Mouse (Mus musculus) right cerebral cortex, postnatal 10 days (tissue): Measurements from ENCODE around the gene Slco3a1.

Experiments
- DNase-seq, 2 experiments: peaks; one replicate each; pipeline ENCODE4 v3.0.0; 2021; ENCODE audit warnings: low spot score in 2 of 2

The Slco3a1 gene

DNA sequence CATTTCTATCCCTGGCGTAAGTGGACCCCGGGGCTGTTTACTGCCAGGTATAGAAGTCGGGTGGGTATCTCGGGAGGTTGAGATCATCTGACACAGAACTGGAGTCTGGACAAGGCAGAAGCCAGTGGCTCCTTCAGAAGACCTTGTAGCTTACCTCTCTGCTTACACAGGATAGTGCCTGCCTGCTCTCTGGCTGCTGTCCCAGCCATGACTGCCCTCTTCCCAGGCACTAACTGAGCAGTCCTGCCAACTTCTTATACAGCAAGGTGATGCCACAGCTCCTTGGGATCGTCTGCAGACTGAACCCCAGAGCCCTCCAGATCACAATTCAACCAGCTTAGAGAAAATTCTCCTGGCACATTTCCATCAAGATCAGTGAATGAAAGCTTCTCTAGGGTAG lies 26.4 kb downstream of the Slco3a1 start:
- no peak for DNase-seq

DNA sequence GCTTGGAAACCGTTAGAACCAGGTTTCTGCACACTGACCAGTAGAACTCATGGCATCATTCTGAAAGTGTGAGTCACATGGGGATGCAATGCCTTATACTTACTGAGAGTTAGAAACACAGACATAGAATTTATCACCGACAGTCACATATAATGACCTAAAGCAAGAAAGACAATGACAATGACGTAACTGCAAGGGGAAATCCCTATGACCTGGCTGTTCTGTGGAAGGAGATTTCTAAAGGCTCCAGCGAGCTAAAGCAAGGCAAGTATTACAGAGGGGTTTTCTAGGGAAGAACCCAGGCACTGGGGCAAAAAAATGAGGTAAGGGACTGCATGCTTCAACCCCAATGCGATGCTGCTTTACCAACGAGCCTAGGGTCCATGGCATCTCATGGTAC lies 26.9 kb downstream of the Slco3a1 start:
- no peak for DNase-seq

DNA sequence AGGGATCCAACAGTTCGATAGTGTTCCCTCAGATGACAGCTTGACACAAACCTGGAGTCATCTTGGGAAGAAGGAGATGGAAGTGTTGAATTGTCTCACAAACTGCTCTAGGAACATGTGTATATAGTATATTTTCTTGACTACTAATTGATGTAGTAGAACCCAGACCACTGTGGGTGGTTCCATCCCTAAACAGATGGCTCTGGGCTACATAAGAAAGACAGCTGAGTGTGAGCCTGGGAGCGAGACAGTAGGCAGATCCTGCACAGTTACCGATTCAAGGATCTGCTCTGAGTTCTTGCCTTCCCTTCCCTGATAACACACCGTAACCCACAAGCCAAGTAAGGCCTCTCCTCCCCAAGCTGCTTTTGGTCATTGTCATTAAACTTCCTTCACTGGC lies 28.6 kb downstream of the Slco3a1 start:
- no peak for DNase-seq

DNA sequence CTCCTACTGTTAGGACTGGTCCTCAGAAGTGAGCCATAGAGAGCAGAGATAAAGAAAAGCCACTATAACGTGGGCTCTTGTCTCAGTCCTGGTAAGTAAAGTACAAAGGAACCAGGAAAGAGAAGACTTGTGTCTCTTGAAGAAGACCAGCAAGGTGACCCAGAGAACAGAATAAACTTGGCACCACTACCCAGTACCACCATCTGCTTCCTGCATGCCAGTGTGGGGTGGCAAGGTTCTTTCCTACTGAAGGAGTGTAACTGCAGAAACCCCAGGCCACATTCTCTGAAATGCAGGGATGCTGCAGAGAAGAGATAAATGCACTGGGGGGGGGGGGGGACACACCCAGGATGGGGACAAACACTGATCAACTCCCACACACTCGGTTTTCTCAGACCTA lies 29.0 kb downstream of the Slco3a1 start:
- no peak for DNase-seq

DNA sequence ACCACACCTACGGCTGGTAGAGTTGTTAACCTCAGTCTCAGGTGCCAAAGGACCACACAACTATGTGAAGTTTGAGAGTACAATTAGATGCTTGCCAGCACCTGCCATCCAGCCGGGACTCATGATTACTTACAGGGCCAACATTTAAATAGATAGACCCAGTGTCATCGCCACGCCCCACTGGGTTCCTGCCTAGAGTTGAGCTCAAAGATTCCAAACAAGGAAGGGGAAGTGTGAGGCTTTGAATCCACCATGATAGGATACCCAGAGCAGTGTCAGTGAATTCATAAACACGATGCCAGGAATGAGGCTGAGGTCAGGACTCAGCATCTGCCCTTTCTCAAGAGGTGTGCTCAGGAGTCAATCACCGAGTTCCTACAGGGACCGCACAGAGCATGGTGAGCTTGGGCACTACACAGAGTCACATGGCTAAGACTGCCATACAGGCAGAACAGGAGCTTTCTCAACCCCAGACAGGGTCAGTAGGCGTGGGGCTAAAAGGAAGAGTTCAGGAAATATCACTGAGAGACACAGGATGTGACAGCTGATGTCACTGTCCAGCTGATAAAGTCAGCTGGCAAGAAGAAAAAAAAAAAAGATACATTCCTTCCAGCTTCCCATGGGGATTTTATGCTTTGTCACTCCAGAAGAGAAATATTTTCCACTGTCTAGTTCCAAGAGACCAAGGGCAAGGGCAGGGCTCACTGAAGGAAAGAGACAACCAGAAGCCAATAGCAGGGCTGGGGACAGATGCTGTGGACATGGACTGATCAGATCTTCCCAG lies 30.2 kb downstream of the Slco3a1 start:
- no peak for DNase-seq

DNA sequence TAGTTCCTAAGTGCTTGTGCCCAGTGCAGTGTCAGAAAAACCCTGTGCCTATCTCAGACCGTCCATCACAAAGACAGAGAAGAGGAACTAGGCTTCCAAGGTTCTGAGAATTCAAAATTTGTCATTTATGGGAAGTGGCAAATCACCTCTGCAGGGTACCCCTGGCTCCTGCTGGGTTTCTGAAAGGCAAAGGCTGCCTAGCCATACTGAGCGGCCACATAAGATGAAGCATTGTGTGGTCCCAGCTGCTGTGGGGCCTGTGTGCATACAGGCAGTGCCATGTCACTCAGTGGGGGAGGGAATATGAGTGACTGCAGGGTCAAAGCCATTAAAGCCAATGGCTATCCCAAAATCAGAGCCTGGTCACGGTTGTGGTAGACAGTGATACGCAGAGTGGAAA lies 31.5 kb downstream of the Slco3a1 start:
- DNase-seq: no peak

DNA sequence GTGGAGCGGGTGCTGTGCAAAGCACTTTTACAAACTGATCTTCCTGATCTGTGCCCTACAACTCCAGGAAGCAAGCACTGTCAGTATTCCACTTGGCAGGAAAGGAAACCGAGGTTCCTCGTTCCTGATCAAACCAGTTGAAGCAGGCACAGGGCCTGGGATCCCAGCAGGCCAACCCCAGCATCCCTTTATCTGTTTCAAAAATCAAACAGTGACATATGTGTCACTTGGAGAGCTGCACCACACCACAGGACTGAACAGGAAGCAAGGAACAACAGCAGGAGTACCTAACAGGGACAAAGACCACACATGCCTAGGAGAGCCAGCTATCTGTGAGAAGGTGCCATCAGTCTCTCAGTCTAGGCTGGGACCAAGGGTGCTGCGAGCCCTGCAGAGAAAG lies 32.3 kb downstream of the Slco3a1 start:
- no peak for DNase-seq

DNA sequence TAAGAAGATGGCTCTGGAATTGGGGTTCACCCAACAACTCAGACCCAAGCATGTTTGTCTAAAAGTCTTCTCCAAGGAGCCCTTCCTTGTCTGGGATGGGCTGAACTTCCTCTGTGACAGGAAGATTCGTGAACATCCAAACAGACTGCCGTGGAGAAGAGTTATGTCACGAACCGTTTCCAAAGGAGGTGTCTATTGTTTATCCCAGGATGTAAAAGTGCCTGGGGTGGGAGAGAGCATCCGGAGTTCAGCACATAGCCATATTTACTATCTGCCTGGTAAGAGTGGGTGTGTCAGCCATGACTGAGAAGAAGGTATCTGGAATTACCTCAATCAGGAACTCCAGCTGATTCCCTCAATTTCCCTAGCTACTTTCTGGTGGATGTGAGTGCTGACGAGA lies 35.2 kb downstream of the Slco3a1 start:
- no peak for DNase-seq

DNA sequence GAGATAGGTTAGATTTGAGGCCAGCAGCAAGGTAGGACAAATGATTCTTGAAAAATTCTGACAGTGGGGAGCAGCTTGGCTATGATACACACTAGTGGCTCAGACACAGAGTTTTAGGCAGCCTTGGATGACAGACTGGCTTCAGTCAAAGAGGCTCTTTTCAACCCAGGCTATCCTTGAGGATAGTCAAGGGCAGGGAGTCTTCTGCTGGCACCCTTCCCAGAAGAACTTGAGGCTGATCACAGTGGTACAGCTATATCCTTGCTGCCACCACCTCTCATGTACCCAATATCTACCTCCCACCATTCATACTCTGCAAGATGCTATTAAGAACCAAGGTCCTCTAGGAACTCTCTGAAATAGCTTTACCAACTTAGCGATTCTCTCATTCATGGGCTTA lies 35.8 kb downstream of the Slco3a1 start:
- DNase-seq: no peak

DNA sequence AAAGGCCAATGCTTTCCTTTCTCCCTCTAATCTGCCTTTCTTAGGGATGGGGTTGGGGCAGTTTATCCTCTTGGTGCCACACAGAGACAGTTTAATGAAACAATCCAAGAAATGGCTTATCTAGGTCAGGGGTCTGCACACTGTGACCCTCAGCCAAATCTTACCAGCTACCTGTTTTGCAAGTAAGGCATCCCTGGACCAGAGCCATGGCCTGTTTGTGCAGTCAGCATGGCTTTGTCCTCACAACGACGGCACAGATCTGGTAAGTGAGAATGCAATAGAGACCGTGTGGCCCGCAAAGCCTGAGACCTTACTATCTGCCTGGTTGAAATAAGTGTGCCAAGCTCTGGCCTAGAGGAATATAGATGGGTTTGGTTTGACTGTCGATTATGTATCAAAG lies 36.3 kb downstream of the Slco3a1 start:
- no peak for DNase-seq

DNA sequence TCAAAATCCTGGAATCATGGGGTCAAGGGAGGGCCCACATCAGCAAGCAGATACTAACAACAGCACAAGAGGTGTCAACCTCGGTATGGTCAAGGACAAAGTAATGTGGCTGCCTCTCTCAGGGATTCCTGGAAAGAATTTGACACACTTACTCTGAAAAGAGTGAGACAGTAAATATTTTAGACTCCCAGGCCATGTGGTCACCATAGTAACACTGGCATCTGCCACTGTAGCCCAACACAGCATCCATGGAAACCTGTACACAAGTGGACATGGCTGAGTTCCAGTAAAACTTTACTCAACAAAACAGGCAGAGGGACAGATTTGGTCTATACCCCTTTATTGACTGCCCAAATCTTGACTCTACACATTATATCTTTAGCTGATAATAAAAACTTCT lies 43.9 kb downstream of the Slco3a1 start:
- no peak for DNase-seq

DNA sequence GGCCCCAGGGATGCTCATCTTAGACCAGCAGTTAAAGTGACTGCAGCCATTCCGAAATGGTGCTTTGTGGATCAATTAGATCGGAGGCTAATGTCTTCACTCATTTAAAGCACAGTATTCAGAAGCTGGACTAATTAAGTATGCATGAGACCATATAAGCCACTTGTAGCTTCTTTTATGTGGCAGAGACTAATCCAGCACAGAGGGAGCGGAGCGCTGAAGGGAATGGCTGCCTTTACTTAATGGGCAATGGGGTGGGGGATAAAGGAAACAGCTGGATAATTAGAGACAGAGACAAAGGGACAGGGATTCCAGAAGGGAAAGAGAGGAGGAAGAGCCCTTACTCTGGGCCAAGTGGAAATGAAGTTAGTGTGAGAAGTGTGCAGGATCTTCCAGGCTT lies 46.4 kb downstream of the Slco3a1 start:
- no peak for DNase-seq

DNA sequence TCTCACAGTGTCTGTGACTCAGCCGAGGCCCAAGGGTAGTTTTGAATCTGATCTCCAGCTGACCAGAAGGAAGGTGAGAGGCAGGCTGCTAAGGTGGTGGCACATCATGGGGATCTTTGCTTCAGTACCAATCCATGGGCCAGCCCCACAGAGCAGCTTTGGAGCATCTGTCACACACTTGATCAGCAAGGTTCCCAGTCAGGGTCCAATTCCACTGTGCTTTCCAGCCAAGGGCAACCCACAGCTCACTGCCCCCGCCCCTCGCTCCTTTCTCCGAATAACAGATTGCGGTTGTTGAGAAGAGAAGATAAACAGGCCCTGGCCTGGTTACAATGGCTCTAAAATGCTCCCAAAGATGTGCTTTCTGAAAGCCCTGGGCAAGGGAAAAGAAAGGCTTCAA lies 47.7 kb downstream of the Slco3a1 start:
- no peak for DNase-seq

DNA sequence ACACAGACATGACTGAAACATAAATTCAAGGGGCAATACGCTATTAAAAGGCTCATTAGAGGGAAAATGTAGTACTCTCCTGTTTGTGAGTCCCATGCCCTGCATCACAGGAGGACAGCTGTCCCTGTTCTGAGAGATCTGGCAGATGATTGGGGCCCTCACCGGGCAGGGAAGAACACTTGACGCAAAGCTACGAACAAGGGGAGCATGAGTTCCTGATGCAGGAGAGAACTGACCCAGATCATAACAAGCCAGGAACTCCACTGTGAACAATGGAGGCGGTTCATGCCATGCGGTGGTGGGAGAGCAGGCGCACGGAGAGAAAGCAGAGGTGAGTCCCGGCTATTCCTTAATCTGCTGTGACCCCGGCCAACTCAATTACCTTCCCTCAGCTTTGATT lies 48.9 kb downstream of the Slco3a1 start:
- DNase-seq: no peak

DNA sequence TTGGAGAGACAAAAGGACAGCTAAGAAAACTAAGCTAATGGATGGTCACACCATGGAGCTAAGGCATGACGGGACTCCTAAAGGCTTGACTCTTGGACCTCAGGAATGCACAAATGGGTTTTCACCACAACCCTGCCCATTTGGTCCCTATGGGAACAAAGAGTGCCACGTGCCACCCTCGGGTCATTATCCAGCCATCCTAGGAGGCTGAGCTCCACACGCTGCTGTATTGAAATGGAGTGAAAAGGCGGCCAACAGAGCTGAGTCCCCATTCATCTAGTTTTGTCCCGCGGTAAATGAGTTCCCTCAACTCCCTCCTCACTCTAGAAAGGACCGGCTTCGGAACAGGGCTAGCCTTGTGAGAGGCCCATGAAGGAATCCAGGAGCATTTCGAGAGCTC lies 53.4 kb downstream of the Slco3a1 start:
- DNase-seq: peak; percentile 42 to 55

DNA sequence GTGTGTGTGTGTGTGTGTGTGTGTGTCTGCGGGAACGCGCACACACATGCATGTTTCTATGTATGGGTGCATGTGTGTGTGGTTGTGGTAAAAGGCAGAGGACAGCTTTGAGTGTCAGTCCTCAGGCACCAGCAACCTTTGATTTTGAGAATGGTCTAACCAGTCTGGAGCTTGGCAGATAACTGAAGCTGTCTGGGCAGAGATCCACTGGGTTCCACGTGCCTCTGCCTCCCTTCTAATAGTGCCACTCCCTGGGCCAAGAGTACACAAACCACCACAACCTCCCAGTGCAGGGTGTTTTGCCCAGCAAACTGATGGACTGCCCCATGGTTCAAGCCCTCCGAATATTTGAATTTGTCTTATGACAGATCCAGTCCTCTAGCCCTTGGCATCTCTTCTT lies 55.1 kb downstream of the Slco3a1 start:
- DNase-seq: no peak

DNA sequence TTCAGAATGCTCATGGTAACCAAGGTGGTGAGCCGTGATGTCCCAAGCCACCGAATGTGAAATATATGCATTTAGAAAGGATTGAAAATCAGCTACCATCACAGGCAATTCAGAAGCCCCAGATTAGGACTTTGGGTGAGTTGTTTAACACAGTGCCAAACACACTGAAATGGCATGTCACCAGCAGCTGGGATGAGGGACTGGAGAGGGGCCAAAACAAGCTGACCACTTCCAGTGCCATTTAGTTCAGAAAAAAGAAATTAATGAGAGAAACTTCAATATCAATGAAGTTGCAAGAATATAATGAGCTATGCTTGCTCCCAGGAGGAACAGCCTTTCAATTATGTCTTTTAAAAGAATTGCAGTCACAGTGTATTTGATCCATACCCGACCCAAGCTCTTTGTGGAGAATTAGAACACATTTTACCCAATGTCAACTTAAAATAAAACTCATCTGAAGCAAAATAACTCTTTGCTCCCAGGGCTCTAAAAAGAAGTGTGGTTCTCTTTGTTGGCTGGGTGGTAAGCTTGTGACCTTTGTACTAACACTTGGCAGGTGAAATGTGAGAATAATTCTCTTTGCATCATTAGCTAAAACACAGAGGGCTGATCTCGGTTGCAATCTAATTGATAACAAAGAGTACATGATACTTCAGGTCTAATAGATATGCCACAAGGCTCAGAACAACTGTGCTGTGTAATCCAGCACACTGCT lies 56.2 kb downstream of the Slco3a1 start:
- DNase-seq: no peak

DNA sequence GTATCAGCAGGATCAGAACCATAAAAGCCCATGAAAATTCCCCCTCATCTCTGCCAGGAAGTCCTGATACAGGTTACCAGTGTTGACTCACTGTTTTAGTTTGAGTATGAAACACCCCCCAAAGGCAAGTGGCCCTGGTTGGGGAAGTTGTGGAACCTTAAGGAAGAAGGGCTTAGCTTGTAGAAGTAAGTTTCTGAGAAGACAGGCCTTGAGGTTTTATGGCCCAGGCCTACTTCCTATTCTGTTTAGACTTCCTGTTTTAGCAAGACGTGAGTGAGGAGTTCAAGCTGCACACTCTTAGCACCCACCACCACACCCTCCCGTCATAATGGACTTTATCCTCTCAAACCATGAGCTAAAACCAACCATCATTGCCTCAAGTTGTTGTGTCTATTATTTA lies 57.4 kb downstream of the Slco3a1 start:
- DNase-seq: no peak

DNA sequence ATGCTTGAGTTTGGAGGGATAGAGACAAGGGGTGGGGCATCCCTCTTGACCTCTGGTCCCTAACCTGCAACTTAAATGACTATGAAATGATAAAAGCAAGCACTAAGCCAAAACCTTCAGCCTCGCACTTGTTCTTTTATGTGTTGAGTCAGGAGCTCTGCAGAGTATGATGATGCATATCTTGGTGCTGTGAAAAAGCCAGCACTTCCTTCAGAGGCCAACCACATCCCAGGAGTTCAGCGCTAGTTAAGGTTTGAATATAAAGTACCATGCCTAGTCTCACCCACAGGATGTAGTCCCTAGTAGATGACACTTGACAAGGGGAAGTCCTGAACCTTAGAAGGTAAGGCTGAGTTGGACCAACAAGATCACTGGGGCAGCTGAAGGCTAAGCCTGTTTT lies 59.1 kb downstream of the Slco3a1 start:
- DNase-seq: no peak

DNA sequence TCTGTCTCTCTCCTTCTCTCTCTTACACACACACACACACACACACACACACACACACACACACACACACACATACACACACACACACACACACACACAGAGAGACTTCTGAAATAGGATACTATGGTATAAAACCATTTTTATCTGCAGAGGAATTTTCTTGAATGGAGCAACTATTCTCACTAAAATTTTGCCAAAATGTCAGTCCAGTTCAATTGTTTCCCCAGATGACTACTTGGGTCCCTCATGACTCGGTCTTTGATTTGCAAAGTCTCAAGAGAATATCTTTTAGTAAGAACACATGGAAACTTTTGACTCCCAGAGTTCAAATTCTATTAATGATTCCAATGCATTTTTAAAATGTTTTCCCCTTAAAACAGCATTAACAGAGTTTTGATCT lies 60.8 kb downstream of the Slco3a1 start:
- no peak for DNase-seq

DNA sequence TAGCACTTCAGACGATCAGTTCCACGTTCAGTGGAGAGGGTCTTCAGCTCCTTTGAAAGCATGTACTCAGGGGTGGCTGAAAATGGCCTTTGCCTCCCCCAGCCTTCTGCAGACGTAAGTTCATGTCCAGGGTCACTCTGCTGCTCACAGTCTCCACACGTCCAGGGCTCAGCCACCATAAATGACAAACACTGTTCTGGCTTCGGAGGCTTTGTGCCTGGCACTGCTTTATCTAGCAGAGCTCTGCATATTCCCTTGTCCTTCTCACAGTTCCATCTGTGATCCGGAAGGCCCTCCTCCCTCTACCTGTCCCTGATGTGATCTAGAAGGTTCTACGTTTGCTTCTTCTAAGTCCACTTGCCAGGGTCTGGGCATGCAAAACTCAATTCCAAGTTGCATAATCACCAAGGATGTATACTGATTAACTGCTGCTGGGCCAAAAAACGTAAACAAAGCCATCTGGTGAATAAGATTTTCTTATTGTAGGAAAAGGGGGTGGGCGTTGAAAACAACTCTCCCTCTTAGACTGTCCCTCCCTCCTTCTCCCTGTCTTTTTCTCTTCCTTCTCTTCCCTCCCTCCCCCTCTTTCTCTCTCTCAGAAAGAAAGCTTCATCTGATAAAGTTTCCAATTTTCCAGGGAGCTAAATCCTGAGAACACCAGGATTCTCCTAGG lies 62.8 kb downstream of the Slco3a1 start:
- DNase-seq: no peak

DNA sequence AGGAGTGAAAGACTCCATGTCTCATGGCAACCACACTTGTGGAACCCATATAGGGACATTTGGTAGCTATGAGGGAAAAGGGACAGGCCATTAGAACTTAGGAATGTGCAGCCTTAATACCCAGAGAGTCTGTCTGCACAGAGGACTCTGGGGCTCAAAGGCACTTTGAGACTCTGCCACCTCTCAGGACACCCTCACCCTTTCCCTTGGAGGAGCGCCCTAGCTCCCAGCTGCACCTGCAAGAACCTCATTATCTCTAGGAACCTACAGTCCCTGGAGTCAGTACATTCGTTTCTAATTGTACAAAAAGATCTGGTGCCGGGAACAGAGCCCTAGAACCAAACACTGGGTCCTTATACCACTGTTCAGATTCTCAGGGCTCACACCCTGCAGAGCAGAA lies 66.4 kb downstream of the Slco3a1 start:
- DNase-seq: no peak

DNA sequence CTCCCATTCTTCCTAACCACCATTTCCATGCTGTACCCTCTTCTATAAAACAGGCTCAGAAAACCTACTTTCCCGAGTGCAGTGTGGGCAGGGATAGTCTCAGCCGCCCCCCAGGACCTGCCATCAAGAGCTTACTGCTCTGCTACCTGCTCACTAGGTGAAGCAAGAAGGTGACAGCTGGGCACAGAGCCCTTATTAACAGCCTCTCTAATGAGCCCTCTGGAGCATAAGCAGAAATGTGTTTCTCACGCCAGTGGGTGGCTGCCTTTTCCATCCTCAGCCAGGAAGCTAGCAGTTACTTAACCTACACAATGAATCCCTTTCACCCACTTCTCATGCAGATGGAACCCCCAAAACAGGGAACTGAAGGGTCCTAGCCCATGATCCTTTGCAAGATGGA lies 66.9 kb downstream of the Slco3a1 start:
- no peak for DNase-seq
